Mouse (Mus musculus) small intestine, adult 2 months (tissue): ENCODE results near the gene Gabrb1. TPM values are rescaled to one million over a fixed set of nuclear protein-coding genes. Genes with fewer than 3 reads are reported as not detected.
A peak's percentile ranks its signal among the peaks of the same experiment; 100 is the strongest.

Experiments used
- H3K27ac ChIP-seq: fragments of 200-500 bp; 2 replicates; pipeline ENCODE4 v1.5.1; 2012; ENCODE audit warnings: low read depth, low read length, control low read depth, inconsistent platforms; ENCODE audit not compliant: insufficient read depth
- H3K27me3 ChIP-seq: fragments of 200-500 bp; 2 replicates; pipeline ENCODE4 v1.6.1; 2012; ENCODE audit warnings: mild to moderate bottlenecking, moderate library complexity, low read length, inconsistent platforms; ENCODE audit not compliant: control insufficient read depth, insufficient read depth
- H3K36me3 ChIP-seq: fragments of 200-500 bp; 2 replicates; pipeline ENCODE4 v1.6.1; 2012; ENCODE audit warnings: mild to moderate bottlenecking, low read length, control low read depth, inconsistent platforms; ENCODE audit not compliant: control insufficient read depth, insufficient read depth
- H3K4me1 ChIP-seq: fragments of 200-500 bp; 2 replicates; pipeline ENCODE4 v1.6.1; 2012; ENCODE audit warnings: low read length, inconsistent platforms, mixed read lengths; ENCODE audit not compliant: control insufficient read depth, insufficient read depth, insufficient read length
- H3K4me3 ChIP-seq: fragments of 200-500 bp; 2 replicates; pipeline ENCODE4 v1.5.1; 2012; ENCODE audit warnings: low read depth, mild to moderate bottlenecking, control low read depth, inconsistent platforms, low read length, moderate library complexity
- CTCF ChIP-seq: fragments of 200-500 bp; IDR thresholded peaks from 2 replicates; pipeline ENCODE4 v1.5.1; 2012; ENCODE audit warnings: low read depth, mild to moderate bottlenecking, control low read depth, inconsistent platforms, low read length, moderate library complexity, mixed read lengths; ENCODE audit not compliant: insufficient replicate concordance, insufficient read length; ENCODE audit errors: extremely low read depth
- POLR2A ChIP-seq: fragments of 200-500 bp; IDR thresholded peaks from 2 replicates; pipeline ENCODE4 v1.6.1; 2012; ENCODE audit warnings: low read depth, mild to moderate bottlenecking, control low read depth, inconsistent platforms, low read length, moderate library complexity
- WGBS: fragments of 180-500 bp; shearing (Covaris S2); methylation state at CpG from one replicate; pipeline ENCODE4 v1.1.7; 2018; 5-methylcytosine and 5-hydroxymethylcytosine counted together
- polyA plus RNA-seq: library from polyadenylated mRNA; depleted of rRNA; stranded (reverse); fragments of >200 nt; gene quantifications from 2 replicates; pipeline ENCODE4 v1.2.3, GENCODE M21; 2012; rRNA removed

The Gabrb1 gene
- not detected in 2 replicates for polyA plus RNA-seq

DNA sequence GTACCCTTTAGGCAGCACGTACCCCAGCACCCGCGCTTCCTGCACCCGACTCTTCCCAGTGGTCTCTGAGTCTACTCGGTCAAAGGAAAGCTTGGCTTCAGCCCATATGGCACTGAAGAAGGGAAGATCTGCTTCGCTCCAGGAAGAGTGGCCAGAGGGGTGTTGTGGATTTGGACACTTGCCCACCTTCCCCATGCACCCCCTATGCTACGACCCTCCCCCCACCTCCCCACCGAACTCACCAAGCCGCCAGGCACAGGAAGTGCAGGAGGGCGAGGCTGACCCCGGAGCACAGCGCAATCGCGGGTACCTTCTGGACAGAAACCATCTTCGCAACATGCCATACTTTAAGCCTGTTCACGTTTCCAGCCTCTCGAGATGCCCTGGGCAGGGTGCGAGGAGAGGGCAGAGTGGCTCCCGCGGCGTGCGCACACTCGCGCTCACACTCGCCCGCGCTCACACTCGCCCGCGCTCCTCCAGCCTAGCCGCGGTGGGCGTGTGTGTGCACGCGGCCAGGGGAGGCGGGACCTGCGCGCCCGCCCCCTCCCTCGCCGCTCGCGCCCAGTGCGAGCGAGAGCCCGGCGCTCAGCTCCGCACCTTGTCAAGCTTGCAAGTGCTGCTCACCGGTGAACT is at the start of gene Gabrb1:
Gene Gabrb1, plus strand, starts transcription at position 632 of the 633 bp plus-strand sequence.
- H3K27ac ChIP-seq: no peak within 1 kb of the TSS
- H3K36me3 ChIP-seq: no peaks in the 10 kb centered on the region
- 1% methylated on average over 49 of the region's 49 CpGs for WGBS
- no peak for TF ChIP-seq CTCF
- no peak for TF ChIP-seq POLR2A
- H3K4me1 ChIP-seq: peaks cover 2% of the 10 kb centered on the region; the same call in 1 of the 2 replicates
- H3K4me3 ChIP-seq: peak within 1 kb of the TSS; percentile 42
- no peaks in the 10 kb centered on the region; the same call in 1 of the 2 replicates for H3K27me3 ChIP-seq

DNA sequence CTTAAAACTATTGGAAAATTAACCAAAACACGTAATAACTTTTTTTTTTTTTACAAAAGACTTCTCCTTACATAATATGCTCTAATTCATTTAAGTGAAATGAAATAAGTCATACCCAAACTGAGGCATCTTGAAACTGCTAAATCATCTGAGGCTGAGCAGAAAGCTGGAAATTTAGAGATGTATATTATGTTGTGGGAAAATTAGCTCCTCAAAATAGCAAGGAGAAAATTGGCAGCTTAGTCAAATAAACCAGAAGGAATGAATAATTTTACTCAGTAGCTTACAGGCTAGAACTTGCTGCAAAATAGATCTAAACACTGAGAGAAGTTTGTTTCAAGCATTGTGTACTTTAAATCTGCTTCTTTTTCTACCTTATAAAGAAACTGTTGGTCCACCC is 49.2 kb upstream of the Gabrb1 start:
- TF ChIP-seq CTCF: no peak
- no peak for TF ChIP-seq POLR2A
- WGBS: 63% methylated on average over 1 of the region's 1 CpGs
- H3K36me3 ChIP-seq: no peaks in the 10 kb centered on the region
- H3K4me3 ChIP-seq: no peak overlapping the region
- no peak overlapping the region for H3K27ac ChIP-seq
- H3K4me1 ChIP-seq: no peaks in the 10 kb centered on the region
- no peaks in the 10 kb centered on the region for H3K27me3 ChIP-seq

GRCm38 (mm10) chr5:71614311-71614710 is 43.6 kb upstream of the Gabrb1 start:
- Histone ChIP-seq H3K27ac (no peak overlapping the region), H3K4me1 (no peaks in the 10 kb centered on the region), H3K4me3 (no peak overlapping the region), H3K27me3 (no peaks in the 10 kb centered on the region), H3K36me3 (no peaks in the 10 kb centered on the region)
- no peak for TF ChIP-seq POLR2A
- no peak for TF ChIP-seq CTCF
- 95% methylated on average over 1 of the region's 1 CpGs for WGBS

DNA sequence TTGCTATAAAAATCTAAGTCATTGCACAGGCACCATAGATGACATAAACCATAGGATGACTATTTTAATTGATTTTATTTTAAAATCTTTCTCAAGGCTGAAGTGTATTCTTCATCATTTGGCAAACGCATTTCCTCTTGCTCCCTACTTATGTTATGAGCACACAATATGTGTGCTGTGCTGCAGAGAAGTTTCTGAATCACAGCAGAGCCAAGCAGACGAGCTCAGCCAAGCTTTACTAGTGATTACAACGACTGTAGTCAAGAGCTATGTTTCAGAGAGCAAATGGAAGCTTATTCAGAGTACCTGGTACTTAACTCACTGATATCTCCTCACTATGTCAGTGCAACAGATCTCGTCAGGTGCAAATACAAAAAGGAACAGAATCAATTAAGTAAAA is 41.2 kb upstream of the Gabrb1 start:
- Histone ChIP-seq H3K4me1 (no peaks in the 10 kb centered on the region), H3K36me3 (no peaks in the 10 kb centered on the region), H3K4me3 (no peak overlapping the region), H3K27ac (no peak overlapping the region), H3K27me3 (no peaks in the 10 kb centered on the region)
- no peak for TF ChIP-seq CTCF
- TF ChIP-seq POLR2A: no peak
- WGBS: 50% methylated on average over 4 of the region's 4 CpGs

DNA sequence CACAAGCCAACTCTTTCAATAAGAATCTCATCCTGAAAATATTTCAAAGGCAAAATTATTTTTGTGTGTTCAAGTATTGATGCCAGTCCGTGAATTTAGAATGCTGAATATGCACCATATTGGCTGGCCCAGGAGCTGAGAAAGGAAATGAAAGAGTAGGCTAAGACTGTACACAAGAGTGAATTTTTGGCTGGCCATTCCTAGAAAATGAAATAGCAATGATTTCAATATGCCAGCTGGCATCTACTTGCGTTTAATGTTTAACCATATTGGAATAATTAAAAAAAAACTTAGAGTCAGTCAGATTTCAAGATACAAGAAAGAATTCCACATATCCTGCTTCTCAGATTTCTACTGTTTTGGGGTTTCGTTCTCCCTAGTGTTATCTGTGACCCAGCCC is 30.1 kb upstream of the Gabrb1 start:
- no peak overlapping the region for H3K4me3 ChIP-seq
- no peaks in the 10 kb centered on the region for H3K36me3 ChIP-seq
- H3K27ac ChIP-seq: no peak overlapping the region
- TF ChIP-seq POLR2A (no peak), CTCF (no peak)
- 82% methylated on average over 3 of the region's 3 CpGs for WGBS
- no peaks in the 10 kb centered on the region for H3K27me3 ChIP-seq
- no peaks in the 10 kb centered on the region for H3K4me1 ChIP-seq

DNA sequence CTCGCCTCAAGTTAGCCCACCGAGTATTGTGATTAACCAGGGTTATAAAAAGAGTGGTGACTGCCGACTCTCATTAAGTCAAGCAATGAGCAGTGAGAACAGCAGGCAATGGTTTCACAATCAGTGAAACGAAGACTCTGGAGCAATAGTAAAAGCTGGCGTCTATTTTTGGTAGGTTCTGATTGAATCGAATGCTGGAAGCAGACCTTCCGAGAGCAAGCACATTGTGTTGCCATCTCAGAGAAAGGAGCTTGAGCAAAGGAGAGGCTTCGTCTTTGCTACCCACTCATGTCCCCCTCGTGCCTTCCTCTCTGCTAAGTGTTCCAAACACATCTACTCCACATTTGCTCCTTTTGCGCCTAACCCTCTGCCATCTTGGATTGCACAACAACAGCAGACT is 18.1 kb upstream of the Gabrb1 start:
- no peaks in the 10 kb centered on the region for H3K27me3 ChIP-seq
- H3K27ac ChIP-seq: no peak overlapping the region
- H3K4me3 ChIP-seq: no peak overlapping the region
- TF ChIP-seq CTCF (no peak), POLR2A (no peak)
- H3K36me3 ChIP-seq: no peaks in the 10 kb centered on the region
- H3K4me1 ChIP-seq: no peaks in the 10 kb centered on the region
- WGBS: 71% methylated on average over 10 of the region's 10 CpGs

DNA sequence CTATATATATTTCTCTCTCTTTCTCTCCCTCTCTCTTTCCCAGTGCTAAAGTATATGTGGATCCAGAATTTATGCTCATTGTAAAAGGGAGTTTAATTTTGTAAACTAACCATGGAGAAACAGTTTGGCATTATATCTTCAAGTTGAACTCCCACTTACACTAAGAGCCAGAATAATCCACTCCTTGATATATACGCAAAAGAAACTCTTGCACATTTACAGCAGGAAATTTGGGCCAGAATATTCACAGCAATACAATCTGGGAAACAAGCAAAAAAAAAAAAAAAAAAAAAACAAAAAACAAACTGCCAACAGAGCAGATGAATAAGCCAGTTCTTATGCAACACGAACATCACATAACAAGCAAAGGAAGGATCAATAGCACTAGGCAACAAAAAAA is 9.8 kb upstream of the Gabrb1 start:
- no peak overlapping the region for H3K4me3 ChIP-seq
- H3K27me3 ChIP-seq: no peaks in the 10 kb centered on the region
- no peak overlapping the region for H3K27ac ChIP-seq
- WGBS: 72% methylated on average over 2 of the region's 2 CpGs
- H3K36me3 ChIP-seq: no peaks in the 10 kb centered on the region
- TF ChIP-seq POLR2A (no peak), CTCF (no peak)
- H3K4me1 ChIP-seq: no peaks in the 10 kb centered on the region
